Mouse (Mus musculus): ENCODE data around the gene Fis1.

Fis1 gene

DNA sequence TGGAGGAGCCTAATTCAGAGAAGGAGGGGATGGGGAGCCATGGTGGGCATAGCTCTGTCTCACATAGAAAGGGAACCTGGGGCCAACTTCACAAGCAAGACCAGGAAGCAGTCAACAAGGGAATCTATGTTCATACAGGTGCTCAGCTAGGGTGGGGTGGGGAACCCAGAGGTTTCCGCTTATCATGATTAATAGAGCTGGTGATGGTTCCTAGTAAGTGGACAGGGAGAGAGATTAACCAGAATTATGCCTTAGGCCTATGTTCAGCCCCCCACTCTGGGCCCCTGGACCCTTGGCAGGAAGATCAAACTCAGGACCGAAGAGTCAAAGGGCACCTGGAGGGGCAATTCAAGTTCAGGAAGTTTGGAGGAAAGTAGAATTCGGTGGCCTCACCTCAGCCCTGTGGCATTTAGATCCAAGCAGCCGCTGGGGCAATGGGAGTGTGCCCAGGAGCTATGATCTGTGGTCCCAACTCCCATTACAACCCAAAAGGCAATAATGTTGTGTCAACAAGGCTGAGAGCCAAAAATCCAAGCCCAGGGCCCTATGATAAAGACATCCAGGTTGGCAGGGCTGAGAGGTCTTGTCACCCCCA is 13.9 kb downstream of the Fis1 start:
- in situ Hi-C loops (cut with MboI; ENCODE audit: low sequenced_read_pairs), result no loop called here

DNA sequence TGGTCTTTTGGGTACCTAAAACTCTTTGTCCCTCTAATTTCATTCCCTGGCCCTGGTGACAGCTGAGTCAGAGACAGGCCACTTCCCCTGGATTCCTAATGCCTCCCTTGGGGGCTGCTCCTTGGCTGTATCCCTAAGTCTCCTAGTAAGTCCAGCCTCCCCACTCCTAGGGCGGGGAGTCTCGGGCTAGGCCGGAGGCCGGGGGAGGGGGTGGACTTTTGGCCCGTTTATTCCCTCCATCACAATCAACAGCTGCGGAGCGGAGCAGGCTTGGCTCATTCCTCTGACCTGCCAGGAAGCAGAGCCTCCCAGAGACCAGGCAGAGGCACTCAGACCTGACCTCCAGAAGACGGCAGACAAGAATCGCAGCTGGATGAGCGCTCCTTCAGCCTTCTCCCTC is 14.5 kb downstream of the Fis1 start:
- in situ Hi-C loops (cut with MboI; ENCODE audit: low sequenced_read_pairs), result no loop called here

DNA sequence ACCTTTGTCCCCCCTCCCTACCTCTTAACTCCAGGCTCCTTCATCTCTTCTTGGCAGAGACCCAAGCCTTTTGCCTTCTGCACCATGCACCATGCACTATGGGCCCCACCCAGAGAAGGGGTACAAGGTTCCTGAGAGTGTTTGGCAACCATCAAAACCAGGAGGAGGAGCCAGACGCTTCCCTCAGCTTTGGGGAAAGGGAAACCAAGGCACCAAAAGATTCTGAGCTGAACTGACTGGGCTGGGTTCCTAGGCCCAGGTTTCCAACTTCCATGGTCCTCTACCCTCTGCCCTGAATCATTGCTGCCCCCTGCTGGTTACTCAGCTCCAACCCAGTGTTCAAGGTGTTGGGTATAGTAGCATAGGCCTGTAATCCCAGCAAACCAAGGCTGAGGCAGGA is 17.6 kb downstream of the Fis1 start:
- in situ Hi-C loops (cut with MboI; ENCODE audit: low sequenced_read_pairs), result no loop called here

DNA sequence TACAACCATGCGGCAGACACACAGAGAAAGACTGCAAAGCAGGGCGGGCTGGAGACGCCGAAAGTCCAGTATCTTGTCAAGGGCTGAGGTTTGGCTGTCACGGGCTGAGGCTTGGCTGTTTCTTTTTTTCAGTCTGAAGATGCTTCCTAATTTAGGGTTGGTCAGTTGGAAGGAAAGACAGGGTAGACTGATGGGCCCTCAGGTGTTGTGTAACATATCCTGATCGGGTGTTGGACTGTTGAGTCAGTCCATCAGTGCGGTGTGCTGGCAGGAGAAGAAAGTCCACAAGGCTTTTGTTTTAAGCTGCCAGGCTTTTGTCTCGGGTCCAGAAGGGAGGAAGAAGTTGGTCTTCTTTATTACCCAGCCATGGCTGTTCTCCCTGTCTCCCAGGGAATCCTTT is 20.6 kb downstream of the Fis1 start:
- in situ Hi-C loops (cut with MboI; ENCODE audit: low sequenced_read_pairs), result no loop called here

DNA sequence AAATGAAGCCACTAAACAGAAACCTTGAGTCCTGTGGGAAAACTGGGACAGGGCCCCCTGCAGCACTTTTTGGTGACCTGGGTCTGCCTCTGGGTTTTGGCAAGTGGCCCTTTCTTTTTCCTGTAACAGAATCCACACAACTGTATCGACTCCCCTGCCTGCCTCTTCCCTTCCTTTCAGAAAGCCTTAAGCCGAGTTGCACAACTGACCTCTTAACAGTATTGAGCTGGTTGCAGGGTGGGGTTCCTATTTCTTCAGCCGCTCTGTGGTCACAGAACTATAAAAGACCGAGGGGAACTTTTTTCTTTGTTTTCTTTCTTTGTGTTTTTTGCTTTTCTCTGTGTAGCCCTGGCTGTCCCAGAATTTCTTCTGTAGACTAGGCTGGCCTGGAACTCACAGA is 24.7 kb downstream of the Fis1 start:
- in situ Hi-C loops (cut with MboI; ENCODE audit: low sequenced_read_pairs), result no loop called here

DNA sequence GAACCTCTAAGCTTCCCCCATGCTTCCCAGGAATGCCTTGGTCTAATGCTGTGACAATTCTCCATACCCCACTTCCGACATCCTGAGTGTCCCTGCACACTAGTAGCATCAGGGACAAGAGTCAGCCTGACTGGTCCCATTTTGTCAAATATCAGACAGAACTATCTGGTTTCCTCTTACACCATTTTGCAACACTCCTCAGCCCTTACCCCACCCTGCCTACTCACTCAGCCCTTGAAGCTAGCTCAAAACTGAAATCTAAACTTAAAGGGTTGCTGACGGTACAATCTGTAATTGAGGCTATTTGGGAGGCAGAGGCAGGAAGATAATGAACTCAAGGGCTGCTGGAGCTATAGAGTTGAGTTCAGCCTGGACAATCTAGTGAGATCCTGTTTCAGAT is 26.7 kb downstream of the Fis1 start:
- in situ Hi-C loops (cut with MboI; ENCODE audit: low sequenced_read_pairs), result no loop called here

DNA sequence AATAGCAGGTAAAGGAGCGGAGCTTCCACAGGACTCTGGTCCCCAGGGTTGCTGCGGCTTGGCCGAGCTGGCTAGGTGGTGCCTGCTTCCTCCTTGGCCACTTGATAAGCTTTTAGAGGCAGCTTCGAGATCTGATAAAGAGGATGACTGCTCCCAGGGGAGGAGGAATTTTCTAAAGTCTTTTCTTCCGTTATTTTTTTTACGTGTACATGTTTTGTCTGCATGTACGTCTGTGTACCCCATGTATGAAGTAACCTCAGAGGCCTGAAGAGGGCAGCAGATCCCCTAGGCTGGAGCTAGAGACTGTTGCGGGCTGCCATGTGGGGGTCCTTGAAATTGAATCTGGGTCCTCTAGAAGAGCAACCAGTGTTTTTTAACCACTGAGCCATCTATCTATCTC is 27.9 kb downstream of the Fis1 start:
- in situ Hi-C loops (cut with MboI; ENCODE audit: low sequenced_read_pairs), result no loop called here

DNA sequence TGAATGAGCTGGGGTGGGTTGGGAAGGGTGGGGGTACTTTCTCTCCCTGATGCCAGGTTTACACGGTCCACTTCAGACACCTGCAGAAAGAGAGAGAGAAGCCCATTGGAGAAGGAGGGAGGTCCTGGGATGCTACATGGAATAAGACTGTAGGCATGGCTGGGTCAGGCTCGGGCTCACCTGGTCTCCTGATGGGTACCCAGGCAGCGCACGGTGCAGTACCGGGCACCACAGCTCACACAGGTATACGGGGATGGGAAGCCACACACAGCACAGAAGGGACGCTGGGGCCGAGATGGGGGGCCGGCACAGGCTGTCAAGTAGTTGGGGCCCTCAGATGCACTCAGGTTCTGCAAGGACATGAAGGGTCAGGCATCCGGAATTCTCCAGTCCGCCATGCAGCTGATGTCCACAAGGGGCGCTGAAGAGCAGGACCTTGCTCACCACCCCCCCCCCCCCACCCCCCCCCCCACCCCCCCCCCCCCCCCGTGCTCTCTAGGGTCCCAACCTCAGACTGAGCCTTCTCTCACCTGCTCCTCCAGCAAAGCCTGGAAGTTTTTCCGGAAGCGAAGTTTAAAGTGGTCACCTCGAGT is 29.4 kb downstream of the Fis1 start:
- in situ Hi-C loops (cut with MboI; ENCODE audit: low sequenced_read_pairs), result no loop called here

DNA sequence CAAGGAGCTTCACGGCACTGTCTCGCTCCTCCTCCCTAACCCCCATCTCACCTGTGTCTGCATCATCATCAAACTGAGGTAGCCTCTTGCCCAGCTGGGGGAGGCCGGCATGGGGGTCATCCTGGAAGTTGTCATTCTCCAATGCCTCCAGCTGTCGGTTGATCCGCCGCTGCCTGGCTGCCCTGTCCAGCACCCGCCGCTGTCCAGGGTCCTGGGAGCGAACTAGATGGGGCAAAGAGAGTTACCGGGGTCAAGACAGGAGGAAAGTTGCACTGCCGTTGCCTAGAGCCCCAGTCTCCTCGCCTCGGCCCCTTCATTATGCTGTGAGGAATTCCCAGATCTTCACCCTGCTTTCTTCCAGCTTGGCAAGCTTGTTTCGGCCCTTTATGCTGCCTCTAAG is 31.8 kb downstream of the Fis1 start:
- in situ Hi-C loops (cut with MboI; ENCODE audit: low sequenced_read_pairs), result no loop called here

DNA sequence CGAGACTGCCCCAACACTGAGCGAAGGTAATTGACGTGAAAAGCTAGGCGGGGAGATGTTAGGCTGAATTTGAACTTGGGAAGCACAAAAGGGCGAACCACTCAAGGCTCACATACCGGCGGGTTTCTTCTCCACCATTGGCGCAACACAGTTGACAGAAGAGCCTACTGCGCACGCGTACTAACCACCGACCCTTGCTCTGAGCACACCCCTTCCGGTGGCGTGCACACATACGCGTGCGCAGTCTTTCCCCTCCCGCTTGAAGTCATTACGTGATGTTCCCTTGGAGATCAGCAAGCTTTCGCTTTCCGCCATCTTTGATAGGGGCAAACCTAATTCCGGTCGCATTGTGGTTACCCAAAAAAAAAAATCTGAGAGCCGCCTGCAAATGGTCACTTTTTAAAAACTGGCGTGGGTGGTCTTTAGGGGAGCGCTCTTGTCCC is 33.6 kb downstream of the Fis1 start, which contains the start of gene Plod3:
Gene Plod3 (plus strand): TSS at position 325 of the 443 bp plus-strand sequence.
- in situ Hi-C loops (cut with MboI; ENCODE audit: low sequenced_read_pairs), result no loop called here

DNA sequence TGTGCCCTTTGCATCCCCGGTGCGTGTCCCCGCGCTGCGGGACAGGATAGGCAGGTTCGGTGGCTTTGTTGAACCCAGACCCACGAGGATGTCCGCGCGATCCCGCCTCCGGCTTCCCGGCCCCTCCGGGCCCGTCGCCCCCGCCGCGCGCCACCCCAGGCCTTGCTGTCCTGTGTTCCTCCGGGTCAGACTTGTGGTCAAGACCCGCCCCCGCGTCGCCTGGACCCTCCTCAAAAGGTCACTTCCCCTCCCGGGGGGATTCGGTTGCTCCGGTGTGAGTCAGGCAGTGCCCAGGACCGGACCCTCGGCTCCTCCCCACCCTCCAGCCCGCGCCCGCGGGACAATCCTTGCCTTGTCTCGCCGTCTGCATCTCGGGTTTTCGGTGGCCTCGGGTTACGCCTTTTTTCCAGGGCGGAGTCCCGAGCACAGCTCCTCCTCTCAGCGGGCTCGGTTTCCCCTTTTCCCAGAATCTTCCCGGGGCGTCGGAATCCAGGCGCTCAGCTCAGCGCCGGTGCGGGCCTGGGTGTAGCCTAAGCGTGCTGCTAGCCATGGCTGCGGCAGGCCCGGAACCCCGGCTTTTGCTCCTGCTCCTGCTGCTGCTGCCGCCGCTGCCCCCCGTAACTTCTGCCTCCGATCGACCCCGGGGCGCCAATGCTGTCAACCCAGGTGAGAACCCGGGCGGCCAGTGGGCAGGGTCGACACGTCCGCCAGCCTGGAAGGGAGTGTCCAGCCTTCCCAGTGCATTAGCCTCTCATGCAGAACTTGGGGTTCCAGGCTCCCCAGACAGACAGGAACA is 34.3 kb downstream of the Fis1 start:
- in situ Hi-C loops (cut with MboI; ENCODE audit: low sequenced_read_pairs), result no loop called here

DNA sequence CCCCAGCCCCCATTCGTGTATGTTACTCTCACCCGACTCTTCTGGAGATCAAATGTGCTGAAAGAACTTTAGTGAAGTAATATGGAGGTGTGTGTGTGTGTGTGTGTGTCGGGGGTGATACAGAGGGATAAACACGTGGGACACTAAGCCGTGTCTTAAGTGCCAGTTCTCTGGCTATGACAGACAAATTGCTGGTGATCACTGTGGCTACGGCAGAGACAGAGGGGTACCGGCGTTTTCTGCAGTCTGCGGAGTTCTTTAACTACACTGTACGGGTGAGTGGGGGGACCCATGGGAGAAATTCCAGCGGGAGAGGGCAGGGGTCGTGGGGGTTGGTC is 34.8 kb downstream of the Fis1 start, which contains the start of gene Znhit1:
Gene Znhit1 (minus strand): TSS at position 88 of the 338 bp plus-strand sequence.
- in situ Hi-C loops (cut with MboI; ENCODE audit: low sequenced_read_pairs), result no loop called here

DNA sequence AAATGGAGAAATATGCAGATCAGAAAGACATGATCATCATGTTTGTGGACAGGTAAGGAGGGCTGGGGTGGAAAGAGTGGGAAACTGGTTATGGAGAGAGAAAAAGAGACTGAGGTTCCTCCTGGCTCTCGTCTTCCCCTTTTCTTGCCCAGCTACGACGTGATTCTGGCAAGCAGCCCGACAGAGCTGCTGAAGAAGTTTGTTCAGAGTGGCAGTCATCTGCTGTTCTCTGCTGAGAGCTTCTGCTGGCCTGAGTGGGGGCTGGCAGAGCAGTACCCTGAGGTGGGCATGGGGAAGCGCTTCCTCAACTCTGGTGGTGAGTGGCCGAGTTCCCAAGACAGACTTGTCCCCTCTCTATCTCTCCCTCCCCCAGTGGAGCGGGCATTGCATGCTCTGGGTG is 35.3 kb downstream of the Fis1 start:
- in situ Hi-C loops (cut with MboI; ENCODE audit: low sequenced_read_pairs), result no loop called here

DNA sequence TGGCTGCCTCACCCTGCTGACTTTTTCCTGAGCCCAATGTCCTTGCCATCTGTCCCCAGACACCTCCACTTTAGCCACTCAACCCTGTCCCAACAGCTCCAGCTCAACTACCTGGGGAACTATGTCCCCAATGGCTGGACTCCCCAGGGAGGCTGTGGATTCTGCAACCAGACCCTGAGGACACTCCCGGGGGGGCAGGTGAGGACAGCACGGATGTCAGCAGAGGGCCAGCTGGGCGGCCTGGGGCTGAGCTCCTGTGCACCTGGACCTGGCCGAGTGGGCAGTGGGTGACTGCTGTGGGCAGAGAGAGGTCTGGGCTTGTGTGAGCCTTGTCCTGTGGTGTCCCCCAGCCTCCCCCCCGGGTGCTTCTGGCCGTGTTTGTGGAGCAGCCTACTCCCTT is 36.7 kb downstream of the Fis1 start:
- in situ Hi-C loops (cut with MboI; ENCODE audit: low sequenced_read_pairs), result no loop called here

DNA sequence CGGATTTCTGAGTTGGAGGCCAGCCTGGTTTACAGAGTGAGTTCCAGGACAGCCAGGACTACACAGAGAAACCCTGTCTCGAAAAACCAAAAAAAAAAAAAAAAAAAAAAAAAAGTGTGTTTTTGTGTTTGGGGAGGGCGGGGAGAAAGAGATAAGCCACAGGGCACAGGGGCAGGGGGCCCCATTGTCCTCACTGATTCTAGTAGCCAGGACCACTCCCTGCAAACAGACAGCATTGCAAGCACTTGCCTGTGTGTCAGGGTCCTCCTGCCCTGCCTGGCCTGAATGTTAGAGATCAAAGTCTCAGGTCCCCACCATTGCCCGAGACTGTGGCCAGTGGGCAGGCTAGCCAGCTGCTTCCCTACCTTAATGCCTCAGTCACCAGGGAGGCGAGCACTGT is 46.4 kb downstream of the Fis1 start:
- in situ Hi-C loops (cut with MboI; ENCODE audit: low sequenced_read_pairs), result no loop called here

DNA sequence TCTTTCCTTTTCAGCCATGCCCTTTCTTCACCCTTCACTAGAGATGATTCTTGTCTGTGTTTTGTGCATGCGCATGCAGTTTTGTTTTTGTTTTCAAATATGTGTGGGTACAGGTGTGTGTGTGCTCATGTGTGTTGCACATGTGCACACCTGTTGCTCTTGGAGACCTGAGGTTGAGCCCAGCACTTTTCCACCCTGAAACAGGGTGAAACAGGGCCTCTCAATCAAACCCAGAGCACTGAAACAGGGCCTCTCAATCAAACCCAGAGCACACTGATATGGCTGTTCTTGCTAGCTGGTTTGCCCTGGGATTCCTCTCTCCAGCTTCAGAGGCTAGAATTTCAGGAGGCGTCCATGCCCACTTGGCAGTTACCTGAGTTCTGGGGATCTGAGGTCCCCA is 47.5 kb downstream of the Fis1 start:
- in situ Hi-C loops (cut with MboI; ENCODE audit: low sequenced_read_pairs), result no loop called here

DNA sequence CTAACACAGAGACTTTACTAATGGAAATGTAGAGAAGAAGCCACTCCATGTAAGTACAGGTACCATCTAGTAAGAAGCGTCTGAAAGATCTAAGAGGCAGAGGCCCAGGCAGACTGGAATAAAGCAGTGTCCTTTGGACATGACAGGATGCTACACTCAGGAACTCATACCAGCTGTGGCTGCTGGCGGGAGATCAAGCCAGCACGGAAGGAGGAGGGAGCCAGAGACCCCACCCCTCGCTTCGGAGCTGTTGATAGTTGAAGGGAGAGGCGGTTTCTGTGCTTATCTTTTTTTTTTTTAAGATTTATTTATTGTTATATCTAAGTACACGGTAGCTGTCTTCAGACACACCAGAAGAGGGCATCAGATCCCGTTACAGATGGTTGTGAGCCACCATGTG is 54.2 kb downstream of the Fis1 start:
- in situ Hi-C loops (cut with MboI; ENCODE audit: low sequenced_read_pairs), result no loop called here

DNA sequence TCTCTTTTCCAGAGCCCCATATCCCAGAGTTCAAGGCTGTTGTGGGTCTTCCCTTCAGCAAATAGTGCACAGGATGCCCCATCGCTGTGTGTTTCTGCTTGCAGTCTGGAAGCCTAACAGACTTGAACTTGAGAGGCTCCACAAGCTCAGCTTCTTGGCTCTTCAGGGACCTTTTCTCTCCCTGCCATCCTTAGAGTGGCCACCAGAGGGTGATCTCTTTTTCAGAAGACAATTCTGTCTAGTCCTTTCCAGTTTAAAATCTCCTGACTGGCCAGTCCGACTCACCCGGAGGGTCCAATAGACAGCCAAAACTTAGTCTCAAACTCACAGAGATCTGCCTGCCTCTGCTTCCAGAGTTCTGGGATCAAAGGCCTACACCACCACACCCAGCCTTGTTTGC is 56.9 kb downstream of the Fis1 start:
- in situ Hi-C loops (cut with MboI; ENCODE audit: low sequenced_read_pairs), result no loop called here

DNA sequence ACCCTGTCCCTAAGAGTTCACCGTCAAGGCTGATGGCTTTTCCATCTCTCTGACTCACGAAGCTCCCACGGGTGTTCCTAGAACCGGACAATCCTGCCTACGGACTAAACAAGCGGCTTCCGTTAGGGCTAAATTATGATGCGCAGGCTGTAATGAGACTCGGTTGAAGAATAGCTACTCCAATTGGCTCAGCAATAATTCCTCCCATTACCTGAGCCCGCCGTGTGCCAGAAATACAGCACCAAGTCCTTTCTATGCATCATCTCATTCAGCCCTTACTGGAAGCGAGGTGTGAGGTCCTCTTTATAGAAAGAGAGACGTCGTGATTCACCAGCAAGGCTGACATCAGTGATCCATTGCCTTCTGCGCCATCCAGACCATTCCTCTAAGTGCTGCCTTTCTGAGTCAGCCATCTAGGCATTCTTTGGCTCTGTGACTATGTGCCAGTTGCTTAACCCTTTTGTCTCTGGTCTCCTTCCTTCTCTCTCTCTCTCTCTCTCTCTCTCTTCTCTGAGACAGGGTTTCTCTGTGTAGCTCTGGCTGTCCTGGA is 59.4 kb downstream of the Fis1 start:
- in situ Hi-C loops (cut with MboI; ENCODE audit: low sequenced_read_pairs), result no loop called here

All from CH12F3 (cell line).